Mouse (Mus musculus) embryonic facial prominence, embryonic 12.5 days (tissue): ENCODE measurements around the gene Donson. TPM values are rescaled to one million over a fixed set of nuclear protein-coding genes. Genes with fewer than 3 reads are reported as not detected.
"Not testable (repeated sequence)": the region's sequence is repeated elsewhere in the genome, so short reads cannot be mapped to it uniquely, and the experiment has no call there.

ENCODE experiments used
- ATAC-seq: fragments of 200-750 bp; cut with Nextera tagmentation; 2 replicates; pipeline ENCODE4 v1.8.0; 2017; ENCODE audit not compliant: insufficient number of reproducible peaks, insufficient read depth, low FRiP score, low TSS enrichment
- H3K27ac ChIP-seq: fragments of 300-500 bp; sonication (generic); 2 replicates; pipeline ENCODE4 v1.5.1; 2016; ENCODE audit warnings: mild to moderate bottlenecking
- H3K27me3 ChIP-seq: fragments of 300-500 bp; sonication (generic); 2 replicates; pipeline ENCODE4 v1.6.1; 2016; ENCODE audit warnings: mild to moderate bottlenecking, moderate library complexity
- H3K36me3 ChIP-seq: fragments of 300-500 bp; sonication (generic); 2 replicates; pipeline ENCODE4 v1.6.1; 2016; ENCODE audit warnings: mild to moderate bottlenecking
- H3K4me1 ChIP-seq: fragments of 300-500 bp; sonication (generic); 2 replicates; pipeline ENCODE4 v1.6.1; 2016
- H3K4me2 ChIP-seq: fragments of 300-500 bp; sonication (generic); replicated peaks from 2 replicates; pipeline ENCODE4 v1.6.1; 2016; ENCODE audit warnings: mild to moderate bottlenecking, moderate library complexity
- H3K4me3 ChIP-seq: fragments of 300-500 bp; sonication (generic); 2 replicates; pipeline ENCODE4 v1.5.1; 2016; ENCODE audit warnings: mild to moderate bottlenecking
- H3K9ac ChIP-seq: fragments of 300-500 bp; sonication (generic); 2 replicates; pipeline ENCODE4 v1.6.1; 2016; ENCODE audit warnings: mild to moderate bottlenecking, moderate library complexity
- H3K9me3 ChIP-seq: fragments of 300-500 bp; sonication (generic); 2 replicates; pipeline ENCODE4 v1.6.1; 2016; ENCODE audit warnings: mild to moderate bottlenecking, moderate library complexity
- WGBS: fragments of 180-500 bp; shearing (Covaris S2); methylation state at CpG from one replicate; pipeline ENCODE4 v1.1.7; 2016; 5-methylcytosine and 5-hydroxymethylcytosine counted together
- polyA plus RNA-seq: library from polyadenylated mRNA; unstranded; fragments of >200 nt; fragmentation: Nextera tagmentation; extraction: Ambion mirVana; gene quantifications from 2 replicates; pipeline ENCODE4 v1.2.1, GENCODE M21; 2016

The Donson gene
- polyA plus RNA-seq, 1 experiment from 2014 or later, result 32.8 TPM

GRCm38 (mm10) chr16:91652191-91652590 is 36.4 kb downstream of the Donson start:
- no peak for ATAC-seq
- peaks cover 46% of the 10 kb centered on the region for H3K36me3 ChIP-seq
- WGBS, result 89% methylated on average over 3 of the region's 3 CpGs

DNA sequence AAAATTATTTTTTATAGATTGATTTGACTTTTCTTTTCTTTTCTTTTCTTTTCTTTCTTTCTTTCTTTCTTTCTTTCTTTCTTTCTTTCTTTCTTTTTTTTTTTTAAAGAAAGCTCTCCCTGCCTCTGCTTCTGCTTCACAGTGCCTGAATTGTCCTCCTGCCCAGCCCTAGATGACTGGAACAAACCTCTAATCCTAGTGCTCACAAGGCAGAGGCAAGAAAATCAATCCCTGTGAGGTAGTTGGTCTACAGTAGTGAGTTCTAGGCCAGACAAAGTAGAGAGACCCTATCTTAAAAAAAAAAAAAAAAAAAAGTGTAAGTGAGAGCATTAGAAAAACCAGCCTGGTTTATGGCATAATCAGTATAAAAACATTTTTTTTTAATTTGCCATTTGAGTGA is 38.8 kb downstream of the Donson start:
- Histone ChIP-seq H3K9me3 (no peaks in the 10 kb centered on the region), H3K4me1 (peaks cover 16% of the 10 kb centered on the region; the same call in 1 of the 2 replicates), H3K9ac (no peak overlapping the region), H3K27me3 (no peaks in the 10 kb centered on the region), H3K36me3 (peaks cover 22% of the 10 kb centered on the region), H3K4me2 (no peak overlapping the region), H3K4me3 (no peak overlapping the region), H3K27ac (no peak overlapping the region)
- no peak for ATAC-seq

More at GRCm38 (mm10) chr16:91652191-91652590, 36.4 kb downstream of the Donson start:
- Histone ChIP-seq H3K9ac (no peak overlapping the region), H3K4me1 (peaks cover 10% of the 10 kb centered on the region; the same call in 1 of the 2 replicates), H3K27me3 (no peaks in the 10 kb centered on the region), H3K9me3 (no peaks in the 10 kb centered on the region), H3K4me3 (no peak overlapping the region), H3K27ac (no peak overlapping the region), H3K4me2 (no peak overlapping the region)

GRCm38 (mm10) chr16:91649246-91649645 is 39.3 kb downstream of the Donson start:
- Histone ChIP-seq H3K4me2 (peak overlapping the region; percentile 70), H3K36me3 (peaks cover 18% of the 10 kb centered on the region), H3K9ac (no peak overlapping the region), H3K4me3 (peak overlapping the region; percentile 81), H3K9me3 (no peaks in the 10 kb centered on the region), H3K27me3 (no peaks in the 10 kb centered on the region), H3K27ac (no peak overlapping the region), H3K4me1 (peaks cover 16% of the 10 kb centered on the region; the same call in 1 of the 2 replicates)
- ATAC-seq, result no peak
- WGBS, result 64% methylated on average over 3 of the region's 3 CpGs

DNA sequence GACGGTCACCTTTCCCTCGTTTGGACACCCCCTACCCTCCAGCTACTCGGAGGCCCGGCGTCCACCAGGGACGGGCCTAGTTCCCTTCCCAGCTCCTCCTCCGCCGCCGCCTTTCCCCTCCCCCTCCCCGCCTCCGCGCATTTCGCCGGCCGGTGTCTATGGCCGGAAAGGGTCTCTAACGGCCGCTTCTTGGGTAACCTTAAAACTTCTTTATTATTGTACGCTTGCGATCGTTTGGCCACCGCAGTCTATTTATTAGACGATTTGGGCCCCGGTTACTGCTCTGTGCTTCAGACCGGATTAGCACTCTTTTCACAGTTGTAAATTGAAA is 40.4 kb downstream of the Donson start:
- 1% methylated on average over 25 of the region's 25 CpGs for WGBS
- H3K9ac ChIP-seq, result peak overlapping the region; percentile 73
- peak overlapping the region; percentile 70 for H3K4me2 ChIP-seq
- H3K9me3 ChIP-seq, result no peaks in the 10 kb centered on the region
- no peak for ATAC-seq
- peaks cover 11% of the 10 kb centered on the region for H3K36me3 ChIP-seq
- H3K4me1 ChIP-seq, result peaks cover 16% of the 10 kb centered on the region; the same call in 1 of the 2 replicates
- peak overlapping the region; percentile 81 for H3K4me3 ChIP-seq
- peak overlapping the region; percentile 98 for H3K27ac ChIP-seq
- H3K27me3 ChIP-seq, result no peaks in the 10 kb centered on the region

DNA sequence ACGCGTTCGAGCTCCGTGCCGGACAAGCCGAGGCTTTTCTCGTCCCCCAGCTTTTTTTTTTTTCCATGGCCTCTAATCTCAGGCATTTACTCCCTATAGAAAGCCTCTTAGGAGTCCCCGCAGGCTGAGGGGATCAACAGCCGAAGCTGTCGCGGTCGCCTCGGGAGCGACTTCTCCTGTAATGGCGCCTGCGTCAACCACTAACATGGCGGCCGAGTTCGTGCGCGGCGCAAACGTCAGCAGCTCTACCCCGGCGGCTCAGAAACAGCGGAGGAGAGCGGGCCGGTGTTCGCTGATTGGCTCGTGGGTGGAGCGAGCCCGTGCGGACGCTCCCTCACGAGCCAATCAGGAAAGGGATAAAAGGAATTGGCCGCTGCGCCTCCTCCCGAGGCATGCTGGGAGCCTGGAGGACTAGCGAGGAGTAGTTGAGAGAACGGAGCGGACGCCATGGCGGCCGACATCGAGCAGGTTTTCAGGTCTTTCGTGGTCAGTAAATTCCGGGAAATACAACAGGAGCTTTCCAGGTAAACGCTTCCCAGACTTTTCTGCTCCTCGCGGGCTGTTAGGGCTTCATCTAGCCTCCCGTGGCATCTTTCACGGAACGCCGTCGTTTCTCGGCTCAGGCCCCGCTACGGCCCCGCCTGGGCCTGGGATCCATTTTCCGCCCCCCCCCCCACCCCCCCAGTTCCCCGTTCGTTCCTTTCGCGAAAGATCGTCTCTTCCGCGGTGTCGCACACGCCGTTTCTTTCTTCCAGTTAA is 40.9 kb downstream of the Donson start, which contains the start of gene Son:
Gene Son, plus strand, starts transcription at position 46 of the 759 bp plus-strand sequence.
- Histone ChIP-seq H3K4me2 (peak within 1 kb of the TSS; percentile 89), H3K4me3 (peak within 1 kb of the TSS; percentile 81), H3K9ac (peak within 1 kb of the TSS; percentile 73), H3K27ac (peak within 1 kb of the TSS; percentile 98), H3K36me3 (peaks cover 16% of the 10 kb centered on the region), H3K27me3 (no peaks in the 10 kb centered on the region), H3K4me1 (peaks cover 16% of the 10 kb centered on the region; the same call in 1 of the 2 replicates), H3K9me3 (no peaks in the 10 kb centered on the region)
- ATAC-seq, result peak; percentile 97
- under 1% methylated on average over 69 of the region's 70 CpGs for WGBS

DNA sequence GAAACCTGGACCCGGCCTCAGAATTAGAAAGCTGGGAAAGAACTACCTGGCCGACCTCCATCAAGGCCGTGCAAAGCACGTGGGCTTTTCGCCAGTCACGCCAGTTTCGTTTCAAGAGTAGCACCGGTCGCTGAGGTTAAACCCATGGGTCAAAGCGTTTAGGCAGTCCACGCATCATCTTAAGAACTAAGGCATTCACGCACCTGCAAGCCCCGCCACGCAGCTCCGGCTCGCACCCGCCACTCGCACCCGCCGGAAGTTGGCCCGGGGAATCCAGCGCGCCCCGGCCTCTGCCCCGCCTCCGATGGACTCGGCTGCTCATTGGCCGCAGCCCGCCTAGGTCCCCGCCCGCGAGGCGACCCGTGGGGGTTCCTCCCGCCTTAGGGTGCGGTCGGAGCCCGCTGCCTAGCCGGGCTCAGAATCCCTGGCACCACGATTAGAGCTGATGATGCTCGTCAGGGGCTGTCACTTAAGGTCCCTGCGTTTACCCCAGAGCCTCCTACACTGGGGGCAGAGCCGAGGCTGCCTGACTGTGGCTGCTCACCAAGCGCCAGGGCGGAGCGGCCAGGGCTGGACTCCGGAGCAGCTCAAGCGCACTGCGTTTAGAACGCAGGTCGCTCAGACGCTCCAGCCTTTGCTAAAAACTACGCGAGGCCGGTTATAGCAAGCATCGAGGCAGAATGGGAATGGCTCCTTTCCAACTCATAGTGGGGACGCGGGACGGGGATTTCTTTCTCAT is 41.7 kb downstream of the Donson start, which contains the start of gene Gart:
Gene Gart, minus strand, starts transcription at position 272 of the 739 bp plus-strand sequence.
- peak within 1 kb of the TSS; percentile 81 for H3K4me3 ChIP-seq
- H3K4me1 ChIP-seq, result peaks cover 9% of the 10 kb centered on the region; the same call in 1 of the 2 replicates
- WGBS, result under 1% methylated on average over 59 of the region's 59 CpGs
- peak within 1 kb of the TSS; percentile 98 for H3K27ac ChIP-seq
- H3K36me3 ChIP-seq, result peaks cover 16% of the 10 kb centered on the region
- peak; percentile 82 for ATAC-seq
- H3K4me2 ChIP-seq, result peak within 1 kb of the TSS; percentile 89
- H3K9me3 ChIP-seq, result no peaks in the 10 kb centered on the region
- H3K9ac ChIP-seq, result peak within 1 kb of the TSS; percentile 73
- no peaks in the 10 kb centered on the region for H3K27me3 ChIP-seq

- peak overlapping the region; percentile 98; the same call in 1 of the 2 replicates for H3K27ac ChIP-seq
- WGBS, result under 1% methylated on average over 11 of the region's 11 CpGs
- H3K4me1 ChIP-seq, result peaks cover 9% of the 10 kb centered on the region; the same call in 1 of the 2 replicates
- peaks cover 23% of the 10 kb centered on the region for H3K36me3 ChIP-seq
- peak overlapping the region; percentile 89 for H3K4me2 ChIP-seq
- no peaks in the 10 kb centered on the region for H3K9me3 ChIP-seq
- ATAC-seq, result no peak
- peak overlapping the region; percentile 73 for H3K9ac ChIP-seq
- peak overlapping the region; percentile 81 for H3K4me3 ChIP-seq
- H3K27me3 ChIP-seq, result no peaks in the 10 kb centered on the region
Observed at GRCm38 (mm10) chr16:91645995-91646602, 42.5 kb downstream of the Donson start.

DNA sequence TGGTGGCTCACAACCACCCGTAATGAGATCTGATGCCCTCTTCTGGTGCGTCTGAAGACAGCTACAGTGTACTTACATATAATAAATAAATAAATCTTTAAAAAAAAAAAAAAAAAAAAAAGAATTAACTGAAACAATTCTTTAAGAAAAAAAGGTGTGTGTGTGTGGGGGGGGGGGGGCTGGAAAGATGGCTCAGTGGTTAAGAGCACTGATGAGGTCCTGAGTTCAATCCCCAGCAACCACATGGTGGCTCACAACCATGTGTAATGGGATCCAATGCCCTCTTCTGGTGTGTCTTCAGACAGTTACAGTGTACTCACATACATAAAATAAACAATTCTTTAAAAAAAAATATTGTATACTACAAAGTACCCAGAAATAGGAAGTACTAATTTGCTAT is 43.1 kb downstream of the Donson start:
- H3K9me3 ChIP-seq, ATAC-seq, H3K4me1 ChIP-seq, H3K4me3 ChIP-seq, H3K27me3 ChIP-seq, H3K4me2 ChIP-seq, H3K9ac ChIP-seq, H3K27ac ChIP-seq: not testable (repeated sequence)
- H3K36me3 ChIP-seq, result peaks cover 27% of the 10 kb centered on the region
- WGBS, result 60% methylated on average over 1 of the region's 2 CpGs

DNA sequence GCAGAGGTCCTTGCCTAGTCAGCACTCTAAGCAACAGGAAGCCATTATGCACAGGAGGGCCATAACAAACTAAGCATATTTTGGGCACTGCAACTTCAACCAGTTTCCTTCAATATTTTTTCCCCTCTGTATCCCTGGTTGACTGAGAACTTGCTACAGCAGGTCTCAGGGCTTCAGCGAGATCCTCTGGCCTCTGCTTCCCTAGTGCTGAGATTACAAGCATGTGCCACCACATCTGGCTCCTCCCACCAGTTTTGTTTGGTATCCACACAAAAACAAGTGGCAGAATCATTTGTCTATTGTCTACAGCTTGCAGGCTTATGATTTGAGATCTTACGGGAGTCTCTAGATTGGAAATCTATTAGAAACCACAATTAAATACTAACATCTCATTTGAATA is 43.7 kb downstream of the Donson start:
- no peak for ATAC-seq
- WGBS, result 87% methylated on average over 2 of the region's 2 CpGs
- H3K4me2 ChIP-seq, result no peak overlapping the region
- H3K4me3 ChIP-seq, result no peak overlapping the region
- no peak overlapping the region for H3K27ac ChIP-seq
- H3K9ac ChIP-seq, result no peak overlapping the region
- no peaks in the 10 kb centered on the region for H3K9me3 ChIP-seq
- H3K27me3 ChIP-seq, result no peaks in the 10 kb centered on the region
- peaks cover 9% of the 10 kb centered on the region; the same call in 1 of the 2 replicates for H3K4me1 ChIP-seq
- H3K36me3 ChIP-seq, result peaks cover 31% of the 10 kb centered on the region

DNA sequence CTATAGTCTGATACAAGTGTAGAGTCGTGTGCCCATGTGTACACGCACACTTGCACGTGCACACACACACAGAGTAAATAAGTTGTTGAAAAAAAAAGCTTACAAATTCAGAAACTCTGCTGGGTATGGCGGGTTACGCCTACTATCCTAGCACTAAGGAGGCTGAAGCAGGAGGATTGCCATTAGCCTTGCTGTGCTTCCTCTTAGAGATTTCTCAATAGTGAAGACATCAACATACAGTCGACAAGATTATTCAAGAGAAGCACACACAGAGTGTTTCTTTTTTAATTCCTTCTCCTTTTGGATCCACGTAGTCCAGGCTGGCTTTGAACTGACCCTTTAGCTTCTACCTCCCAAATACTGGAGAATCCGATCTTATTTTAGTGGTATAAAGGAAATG is 48.4 kb downstream of the Donson start:
- ATAC-seq, result no peak
- H3K27ac ChIP-seq, result no peak overlapping the region
- H3K4me2 ChIP-seq, result no peak overlapping the region
- H3K4me1 ChIP-seq, result peaks cover 3% of the 10 kb centered on the region; the same call in 1 of the 2 replicates
- H3K27me3 ChIP-seq, result no peaks in the 10 kb centered on the region
- H3K4me3 ChIP-seq, result no peak overlapping the region
- H3K9me3 ChIP-seq, result no peaks in the 10 kb centered on the region
- H3K36me3 ChIP-seq, result peaks cover 74% of the 10 kb centered on the region
- no peak overlapping the region for H3K9ac ChIP-seq
- WGBS, result 87% methylated on average over 8 of the region's 8 CpGs

DNA sequence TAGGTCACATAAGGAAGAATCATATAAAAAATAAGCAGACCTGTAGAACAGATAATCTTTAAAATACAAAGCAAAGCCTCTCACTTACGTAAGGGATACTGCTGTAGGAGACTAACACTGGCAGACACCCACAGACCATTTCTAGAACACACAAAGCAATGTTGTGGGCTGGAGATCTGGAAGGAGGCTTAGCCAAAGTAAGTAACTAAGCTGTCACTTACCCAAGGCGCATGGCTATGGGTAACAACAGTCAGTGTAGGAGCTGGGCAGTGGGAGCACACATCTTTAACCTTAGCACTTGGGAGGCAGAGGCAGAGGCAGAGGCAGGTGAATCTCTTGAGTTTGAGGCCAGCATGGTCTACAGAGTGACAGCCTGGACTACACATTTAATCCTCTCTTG is 48.9 kb downstream of the Donson start:
- no peaks in the 10 kb centered on the region for H3K9me3 ChIP-seq
- ATAC-seq, result no peak

More for the DNA sequence above, 48.9 kb downstream of the Donson start:
- no peaks in the 10 kb centered on the region for H3K27me3 ChIP-seq
- no peak overlapping the region for H3K4me2 ChIP-seq
- H3K36me3 ChIP-seq, result peaks cover 79% of the 10 kb centered on the region
- no peak overlapping the region for H3K4me3 ChIP-seq
- no peak overlapping the region for H3K27ac ChIP-seq
- H3K4me1 ChIP-seq, result no peaks in the 10 kb centered on the region
- 100% methylated on average over 2 of the region's 2 CpGs for WGBS
- H3K9ac ChIP-seq, result no peak overlapping the region
